In the genomic region with DNA sequence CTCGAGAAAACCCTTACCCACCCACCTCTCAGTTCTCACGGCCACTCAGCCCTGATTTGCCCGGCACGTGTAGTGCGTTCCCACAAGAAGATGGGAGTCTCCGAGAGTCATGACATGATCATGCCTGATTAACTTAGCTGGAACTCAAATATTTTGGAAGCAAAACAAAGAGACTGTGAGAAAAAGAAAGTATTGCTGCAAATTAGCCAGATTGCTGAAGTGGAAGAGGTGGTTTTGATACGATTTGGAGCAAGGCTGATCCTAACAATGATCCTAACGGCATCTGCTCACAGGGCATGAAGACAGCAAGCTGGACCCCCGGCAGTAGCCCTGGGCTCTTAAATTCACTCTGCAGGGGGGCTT, we compare ENCODE assay signal across 9 mouse cellular contexts.
DNase-seq lines count a peak whose midpoint lies in the region; ATAC-seq lines count a peak whose summit lies in the region.
"Had no signal": no experiment of that assay in that cellular context is flagged by ENCODE, and none has a peak within 500 bp of the region (broad histone marks: within the 10 kb centered on the region; RNA-seq: fewer than 3 reads in every experiment).

No protein-coding gene starts in this region.

- 51% methylated on average over 9 of the region's 9 CpGs for WGBS in heart, embryonic 13.5 days
- WGBS in neural tube, embryonic 13.5 days: 34% methylated on average over 9 of the region's 9 CpGs
- 25% methylated on average over 9 of the region's 9 CpGs for WGBS in midbrain, embryonic 10.5 days

- no peak for DNase-seq in heart, adult 11 months
- no peak for DNase-seq in neural tube, embryonic 10.5 days (ENCODE audit: extremely low spot score, low spot score)
- no peak for DNase-seq in midbrain, embryonic 10.5 days (ENCODE audit: low spot score)
- DNase-seq in right cerebral cortex, adult 2 months (ENCODE audit: low spot score in 2 of 2): no peak
- DNase-seq in left cerebral cortex, postnatal 25 days (ENCODE audit: low spot score in 2 of 2): no peak
- DNase-seq: gastrocnemius, postnatal 25 days had no signal

- H3K9ac ChIP-seq in heart, embryonic 13.5 days: no peak overlapping the region
- H3K9ac ChIP-seq in neural tube, embryonic 13.5 days: no peak overlapping the region

- H3K36me3 ChIP-seq in heart, embryonic 13.5 days: no peaks in the 10 kb centered on the region
- H3K36me3 ChIP-seq in neural tube, embryonic 13.5 days: no peaks in the 10 kb centered on the region
- H3K36me3 ChIP-seq in midbrain, embryonic 10.5 days: no peaks in the 10 kb centered on the region

- H3K4me1 ChIP-seq in heart, embryonic 13.5 days: peaks cover 41% of the 10 kb centered on the region
- H3K4me1 ChIP-seq in neural tube, embryonic 13.5 days (replicated peaks): peaks cover 15% of the 10 kb centered on the region
- peaks cover 53% of the 10 kb centered on the region for H3K4me1 ChIP-seq in midbrain, embryonic 10.5 days

- H3K27me3 ChIP-seq in heart, embryonic 13.5 days (replicated peaks): peaks cover 38% of the 10 kb centered on the region
- 0 out of 2 replicates have a peak, but pooled peaks cover 5% of the 10 kb centered on the region for H3K27me3 ChIP-seq in neural tube, embryonic 13.5 days
- H3K27me3 ChIP-seq in midbrain, embryonic 10.5 days (ENCODE audit: low read depth, poor library complexity, severe bottlenecking): peaks cover 48% of the 10 kb centered on the region

- peak overlapping the region; percentile 24 for H3K4me2 ChIP-seq in heart, embryonic 13.5 days
- H3K4me2 ChIP-seq in neural tube, embryonic 13.5 days: peak overlapping the region; percentile 9; the same call in 1 of the 2 replicates

- no peak overlapping the region for H3K4me3 ChIP-seq in heart, embryonic 13.5 days
- H3K4me3 ChIP-seq in neural tube, embryonic 13.5 days: no peak overlapping the region
- H3K4me3 ChIP-seq in midbrain, embryonic 10.5 days: peak overlapping the region; percentile 21; the same call in 1 of the 2 replicates

- H3K9me3 ChIP-seq in heart, embryonic 13.5 days: no peaks in the 10 kb centered on the region
- no peaks in the 10 kb centered on the region for H3K9me3 ChIP-seq in neural tube, embryonic 13.5 days
- no peaks in the 10 kb centered on the region for H3K9me3 ChIP-seq in midbrain, embryonic 10.5 days (replicated peaks)

- H3K27ac ChIP-seq in heart, embryonic 13.5 days (replicated peaks): no peak overlapping the region
- H3K27ac ChIP-seq in neural tube, embryonic 13.5 days (replicated peaks): no peak overlapping the region
- peak overlapping the region; percentile 30; the same call in 1 of the 2 replicates for H3K27ac ChIP-seq in midbrain, embryonic 10.5 days (replicated peaks)

- intact Hi-C loops in left cerebral cortex, postnatal 25 days (cut with DNase I): no loop called here

- no peak for ATAC-seq in heart, embryonic 13.5 days (ENCODE audit: extremely low read depth, insufficient number of reproducible peaks, low FRiP score, low TSS enrichment)
- no peak for ATAC-seq in neural tube, embryonic 13.5 days (ENCODE audit: low read depth)
- no peak for ATAC-seq in erythroblast, adult 5-6 weeks (replicated peaks; ENCODE audit: low FRiP score, poor library complexity, severe bottlenecking)
